Mouse (Mus musculus) R1 (cell line): ENCODE data around the gene Arrdc2.

Experiments used
- DNase-seq: peaks from one replicate; pipeline ENCODE4 v3.0.0-alpha.2; 2018; ENCODE audit warnings: low read depth, low spot score

Gene Arrdc2

DNA sequence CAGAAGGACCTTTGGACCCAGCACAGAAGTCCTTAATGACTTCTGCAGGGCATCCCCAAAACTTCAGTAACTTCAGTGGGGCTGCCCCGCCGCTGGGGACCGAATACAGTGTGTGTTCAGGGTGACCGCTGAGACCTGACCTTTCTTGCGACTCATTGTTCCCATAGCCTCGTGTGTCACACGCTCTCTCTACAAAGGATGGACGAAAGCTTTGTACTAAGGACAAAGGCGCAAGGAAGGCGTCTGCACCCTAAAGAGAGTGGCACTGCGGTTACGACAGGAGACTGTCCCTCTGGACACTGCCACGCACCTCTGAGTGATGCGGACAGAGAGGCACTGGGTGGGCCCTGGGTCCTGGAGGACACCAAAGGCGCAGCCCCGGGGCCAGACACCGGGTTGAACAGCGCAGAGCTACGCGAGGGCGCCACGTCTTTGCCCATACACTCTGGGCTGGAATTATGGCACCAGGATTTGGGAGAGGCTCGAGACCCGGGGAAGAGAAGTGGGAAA lies 25.2 kb upstream of the Arrdc2 start:
- no peak for DNase-seq

DNA sequence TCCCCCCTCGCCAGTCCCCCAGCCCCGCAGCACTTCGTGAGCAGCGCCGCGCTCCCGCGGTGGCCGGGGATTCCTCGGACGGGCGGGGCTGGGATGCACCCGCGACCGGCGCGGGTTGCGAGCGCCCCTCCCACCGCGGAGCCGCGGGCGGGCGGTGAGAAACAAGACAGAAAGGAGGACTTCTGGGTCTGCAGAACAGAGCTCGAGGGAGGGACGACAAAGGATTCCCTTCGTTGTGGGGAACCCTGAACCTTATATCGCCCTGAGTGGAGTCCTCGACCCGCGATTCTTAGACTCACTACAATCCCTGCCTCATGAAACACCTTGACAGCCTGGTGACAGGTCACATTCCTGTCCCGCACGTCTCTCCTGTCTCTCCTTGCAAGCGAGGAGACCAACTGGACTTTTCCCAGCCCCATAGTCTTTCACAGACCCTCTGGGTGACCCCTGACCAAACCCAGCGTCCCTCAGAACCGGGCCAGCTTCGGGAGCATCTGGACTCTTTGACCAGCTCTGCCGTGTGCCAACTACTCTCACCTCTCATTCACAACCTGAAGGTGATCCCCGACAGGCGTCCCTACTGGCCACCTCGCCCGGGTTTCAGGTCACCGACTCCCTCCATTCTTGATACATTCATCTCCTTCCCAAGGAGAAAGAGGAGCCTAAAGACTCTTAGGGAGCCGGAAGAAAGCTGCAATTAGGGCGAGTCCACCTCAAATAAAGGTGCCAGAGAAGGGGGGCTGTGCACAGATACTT lies 24.6 kb upstream of the Arrdc2 start:
- no peak for DNase-seq

DNA sequence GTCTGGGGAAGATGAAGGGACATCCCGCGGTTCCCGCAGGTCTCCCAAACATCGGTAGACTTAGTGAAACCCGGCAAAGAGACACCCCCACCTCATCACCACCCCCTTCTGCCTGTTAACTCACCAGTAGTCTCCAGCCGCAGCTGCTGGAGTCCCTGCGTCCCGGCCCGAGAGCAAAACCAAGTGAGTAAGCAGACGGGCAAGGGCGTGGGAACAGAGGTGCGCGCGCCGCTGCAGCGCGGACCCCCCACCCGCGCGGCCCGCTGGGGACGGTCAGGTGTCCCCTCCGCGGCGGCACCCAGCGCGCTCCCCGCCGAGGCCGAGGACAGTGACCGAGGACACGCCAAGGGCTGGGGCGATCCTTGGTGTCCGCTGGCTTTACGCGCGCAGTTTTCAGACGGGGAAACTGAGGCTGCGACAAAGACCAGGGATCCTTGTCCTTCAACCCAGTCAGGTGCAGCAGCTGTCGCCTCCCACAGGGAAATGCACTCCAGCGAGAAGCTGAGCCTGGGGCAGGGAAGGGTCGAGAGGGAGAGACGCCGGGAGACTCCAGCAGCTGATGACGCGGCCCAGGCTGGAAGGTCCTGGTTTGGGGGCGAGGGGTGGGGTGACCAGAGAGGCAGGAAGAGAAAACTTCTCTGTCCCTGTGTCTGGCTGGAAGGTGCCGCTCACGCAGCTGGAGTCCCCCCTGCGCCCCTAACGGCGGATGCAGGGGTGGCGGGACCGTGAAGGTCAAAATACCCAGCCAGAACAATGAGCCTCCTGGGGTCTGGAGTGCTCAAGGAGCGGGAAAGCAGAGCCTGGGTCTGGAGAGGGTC lies 23.5 kb upstream of the Arrdc2 start, which contains the start of gene Kcnn1:
TSS of gene Kcnn1 (minus strand) at position 435 of the 818 bp plus-strand sequence.
- peak; percentile 53 for DNase-seq

DNA sequence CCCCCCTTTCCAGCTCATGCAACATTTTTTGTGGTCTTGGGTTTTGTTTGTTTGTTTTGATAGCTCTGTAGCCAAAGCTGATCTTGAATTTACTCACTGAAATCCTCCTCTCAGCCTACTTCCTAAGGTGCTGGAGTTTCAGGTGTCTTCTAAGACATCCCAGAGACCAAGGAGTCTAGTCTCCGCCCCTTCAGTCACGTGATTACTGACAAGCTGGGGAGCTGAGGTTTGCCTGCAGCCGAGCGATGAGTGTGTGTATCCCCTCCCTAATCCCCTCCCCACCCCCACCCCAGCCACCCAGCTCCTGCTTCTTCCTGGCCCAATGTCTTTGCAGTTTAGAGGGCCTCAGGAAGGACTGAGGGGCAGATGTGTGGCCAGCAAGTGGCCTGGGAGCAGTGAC lies 18.0 kb upstream of the Arrdc2 start:
- peak; percentile 63 for DNase-seq

DNA sequence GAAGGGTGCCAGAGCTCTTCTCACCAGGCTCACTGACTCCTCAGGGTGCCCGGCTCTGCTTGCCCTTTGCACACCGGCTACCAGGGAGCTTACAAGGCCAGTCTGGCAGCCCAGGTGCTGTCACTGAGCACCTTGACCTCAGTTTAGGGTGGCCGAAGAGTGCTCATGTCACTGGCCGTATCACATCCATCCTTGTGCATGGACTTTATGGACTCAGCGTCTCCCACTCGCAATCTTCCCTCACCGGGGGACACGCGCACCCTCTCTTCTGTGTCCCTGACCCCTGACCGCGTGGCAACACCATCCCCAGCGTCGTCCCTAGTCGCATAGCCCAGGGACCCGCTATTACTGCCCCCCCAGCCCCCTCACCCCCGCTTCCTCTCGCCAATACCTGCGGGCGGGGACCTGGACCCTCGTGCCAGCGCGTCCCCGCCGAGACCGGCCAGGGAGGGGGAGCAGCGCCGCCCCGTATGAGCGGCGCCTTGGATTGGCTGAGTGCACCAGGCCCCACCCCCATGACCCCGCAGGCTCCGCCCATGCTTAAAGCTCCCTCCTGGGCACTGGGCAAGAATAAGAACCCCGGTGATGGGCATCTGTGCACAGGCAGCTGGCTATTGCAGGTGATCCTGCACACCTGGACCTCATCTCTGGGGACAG lies 17.1 kb upstream of the Arrdc2 start:
- peak; percentile 66 for DNase-seq

DNA sequence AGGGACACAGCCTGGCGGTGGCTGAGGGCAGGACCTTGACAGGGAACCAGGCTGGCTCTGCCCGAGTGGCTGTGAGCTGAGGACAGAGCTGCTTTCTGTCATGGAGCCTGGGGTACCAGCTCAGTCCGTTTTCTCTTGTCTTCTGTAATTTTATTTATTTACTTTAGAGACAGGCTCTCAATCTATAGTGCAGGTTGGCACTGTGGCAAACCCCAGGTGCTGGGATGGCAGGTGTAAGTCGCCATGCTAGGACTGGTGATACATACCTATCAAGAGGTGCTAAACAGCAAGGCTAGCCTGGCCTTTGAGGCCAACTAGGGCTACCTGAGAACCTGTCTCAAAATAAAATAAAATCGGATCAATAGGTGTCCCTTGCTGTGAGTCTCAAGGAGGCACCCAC lies 16.5 kb upstream of the Arrdc2 start:
- DNase-seq, result no peak

DNA sequence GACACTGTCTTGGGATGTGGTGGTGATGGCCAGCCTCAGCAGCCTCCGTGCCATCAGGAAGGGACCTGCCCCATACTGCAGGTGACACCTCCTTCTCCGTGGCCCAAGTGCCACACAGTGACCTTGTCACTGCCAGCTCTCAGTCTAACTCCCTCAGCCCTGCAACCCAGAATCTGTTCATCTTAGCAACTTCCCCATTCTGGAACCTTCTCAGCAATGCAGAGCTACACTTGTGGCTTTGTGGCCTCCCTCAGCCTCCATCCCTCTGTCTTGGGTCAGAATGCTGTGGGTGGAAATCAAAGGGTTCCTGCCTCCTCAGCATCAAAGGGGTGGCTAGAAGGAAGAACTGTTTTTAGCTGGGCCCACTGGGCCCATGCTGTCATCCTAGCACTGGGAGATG lies 14.3 kb upstream of the Arrdc2 start:
- DNase-seq, result no peak

DNA sequence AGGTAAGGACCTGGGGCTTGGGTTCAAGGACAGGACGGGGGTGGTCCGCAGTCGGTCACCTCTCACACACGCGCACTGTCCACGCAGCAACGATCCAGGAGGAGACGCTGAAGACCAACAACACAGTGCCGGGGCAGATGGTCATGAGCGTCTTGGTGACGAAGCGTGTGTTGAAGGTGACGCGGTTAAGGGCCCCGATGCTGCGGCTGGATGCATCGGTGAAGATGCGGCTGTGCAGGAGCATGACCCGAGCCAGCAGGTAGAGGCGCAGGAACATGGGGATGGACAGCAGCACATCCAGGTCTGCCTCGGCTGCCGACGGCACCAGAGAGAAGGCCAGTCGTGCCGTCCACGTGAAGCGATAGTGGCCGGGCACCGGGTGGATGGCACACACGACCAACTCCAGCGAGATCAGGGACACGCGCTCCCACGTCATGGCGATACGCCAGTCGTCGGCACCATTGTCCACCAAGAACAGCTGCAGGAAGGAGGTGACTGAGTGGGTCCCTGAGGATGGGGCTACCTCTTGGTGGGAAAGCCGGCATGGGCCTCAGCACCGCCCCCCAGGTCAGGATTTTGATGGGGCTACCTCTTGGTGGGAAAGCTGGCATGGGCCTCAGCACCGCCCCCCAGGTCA lies 13.2 kb upstream of the Arrdc2 start:
- no peak for DNase-seq

DNA sequence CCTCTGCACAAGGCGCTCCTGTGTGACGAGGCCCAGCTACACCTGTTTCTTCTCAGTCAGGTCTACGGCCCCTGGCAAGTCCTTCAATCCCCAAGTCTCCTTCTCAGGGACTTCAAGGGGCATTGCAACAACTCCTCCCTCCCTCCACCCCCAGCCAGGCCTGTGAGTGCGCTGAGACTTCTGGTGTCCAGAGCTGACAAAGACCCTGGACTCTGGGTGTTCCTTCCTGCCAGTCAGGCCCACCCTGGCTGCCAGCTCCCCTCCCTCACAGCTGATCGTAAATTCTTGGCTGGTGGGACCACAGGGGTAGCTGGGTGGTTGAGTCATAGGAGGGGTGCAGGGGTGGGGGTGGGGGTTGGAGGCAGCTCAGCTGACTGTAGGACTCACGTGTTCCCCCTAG lies 12.3 kb upstream of the Arrdc2 start:
- DNase-seq, result no peak

DNA sequence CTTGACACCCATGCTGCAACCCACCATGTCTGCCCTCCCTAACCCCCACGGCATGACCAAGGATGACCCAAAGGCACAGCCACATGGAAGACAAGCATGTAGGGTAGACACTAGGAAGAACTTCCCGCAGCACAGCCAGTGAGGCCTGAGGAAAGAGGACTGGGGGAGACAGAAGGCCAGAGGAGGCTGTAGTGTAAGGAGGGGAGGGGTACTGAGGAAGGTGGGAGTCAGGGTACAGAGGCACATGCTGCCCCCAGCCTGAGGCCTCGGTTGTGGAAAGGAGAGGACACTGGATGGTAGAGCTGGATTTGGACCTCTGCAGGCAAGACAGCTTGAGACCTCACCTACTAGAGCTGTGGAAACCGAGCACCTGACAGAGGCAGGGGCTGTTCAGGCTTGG lies 11.4 kb upstream of the Arrdc2 start:
- no peak for DNase-seq

DNA sequence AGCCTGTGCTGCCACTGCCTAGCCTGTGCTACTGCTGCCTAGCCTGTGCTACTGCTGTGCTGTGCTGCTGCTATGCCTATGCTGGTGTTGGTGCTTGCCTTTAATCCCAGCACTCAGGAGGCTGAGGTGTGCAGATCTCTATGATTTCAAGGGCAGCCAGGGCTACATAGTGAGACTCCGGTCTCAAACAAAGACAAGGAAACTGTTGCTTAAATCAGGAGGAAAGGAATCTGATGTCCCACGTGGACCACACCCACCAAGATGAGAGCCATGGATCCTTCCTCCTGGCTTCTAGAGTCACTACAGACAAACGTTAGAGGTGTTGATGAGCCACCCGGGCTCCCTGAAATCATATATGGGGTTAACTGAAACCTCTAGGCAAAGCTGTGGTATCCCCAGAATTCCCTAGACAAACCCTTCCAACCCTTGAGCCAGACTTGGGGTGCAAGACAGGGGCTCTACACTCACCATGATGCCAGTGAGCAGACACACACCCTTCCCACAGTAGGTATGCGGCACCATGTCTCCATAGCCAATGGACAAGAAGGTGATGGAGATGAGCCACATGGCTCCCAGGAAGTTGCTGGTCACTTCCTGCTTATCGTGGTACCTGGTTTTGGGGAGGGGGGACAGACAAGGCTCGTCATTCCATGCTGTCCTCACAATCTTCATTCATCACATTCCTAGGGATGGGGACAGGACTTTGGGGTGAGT lies 10.8 kb upstream of the Arrdc2 start:
- no peak for DNase-seq

DNA sequence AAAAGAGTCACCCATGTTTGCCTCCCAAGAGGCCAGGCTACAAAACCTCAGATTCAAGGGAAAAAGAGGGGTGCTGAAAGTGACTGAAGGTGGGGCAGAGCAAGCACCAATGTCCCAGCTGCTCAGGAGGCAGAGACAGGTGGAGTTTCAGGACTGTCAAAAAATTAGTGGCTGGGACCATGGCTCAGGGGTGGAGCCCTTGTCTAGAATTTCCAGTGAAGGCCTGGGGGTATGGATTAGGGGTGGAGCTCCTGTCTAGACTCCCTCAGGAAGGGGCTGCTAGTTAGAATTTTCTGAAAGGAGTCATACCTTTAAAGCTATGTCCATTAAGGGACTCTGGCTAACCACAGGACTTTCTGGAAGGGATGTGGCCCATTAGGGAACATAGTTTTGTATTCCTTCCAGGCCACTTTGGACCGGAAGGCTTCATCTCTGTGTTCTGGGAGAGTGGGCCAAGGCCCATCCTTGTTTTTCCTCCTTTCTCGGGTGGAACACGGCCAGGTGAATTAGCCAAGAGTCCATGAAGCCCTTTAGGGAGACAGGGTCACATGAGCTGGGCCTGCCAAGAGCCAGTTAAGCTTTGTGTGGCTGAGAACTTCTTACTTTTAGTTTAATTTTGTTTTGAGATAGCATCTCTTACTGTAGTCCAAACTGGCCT lies 9.9 kb upstream of the Arrdc2 start:
- DNase-seq, result no peak

DNA sequence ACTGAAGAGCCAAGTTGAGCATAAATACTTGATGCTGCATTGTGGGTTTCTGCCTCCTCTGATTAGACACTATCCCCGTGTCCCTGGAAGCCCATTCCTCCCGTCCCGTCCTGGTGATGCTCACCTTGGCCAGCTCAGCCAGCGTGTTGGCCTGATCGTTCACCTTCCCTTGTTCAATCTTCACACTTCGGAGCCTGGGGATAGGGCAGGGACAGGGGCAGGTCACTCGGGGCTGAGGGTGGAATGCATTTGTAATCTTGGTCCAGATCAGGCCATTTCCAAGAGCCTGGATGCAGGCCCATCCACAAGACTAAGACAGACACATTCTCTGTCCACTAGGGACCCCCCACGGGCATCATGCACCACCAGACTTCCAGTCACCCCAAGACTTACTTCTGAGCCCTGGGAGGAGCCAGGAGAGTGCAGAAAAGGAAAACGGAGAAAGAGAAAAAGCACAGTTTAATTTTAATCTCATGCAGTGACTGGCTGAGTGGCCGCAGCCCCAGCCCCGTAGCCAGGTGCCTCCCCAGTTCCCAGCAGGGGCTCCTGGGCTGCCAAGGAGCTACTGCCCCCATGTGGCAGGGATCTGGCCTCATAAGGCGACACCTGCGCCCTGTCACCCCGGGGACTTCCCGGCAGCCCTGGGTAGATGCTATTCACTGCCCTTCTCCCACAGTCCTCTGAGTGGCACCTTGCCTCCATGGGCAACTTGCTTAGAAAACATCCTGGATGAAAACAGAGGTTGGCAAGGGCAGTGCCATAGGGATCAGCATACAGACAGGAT lies 7.0 kb upstream of the Arrdc2 start:
- DNase-seq, result no peak

DNA sequence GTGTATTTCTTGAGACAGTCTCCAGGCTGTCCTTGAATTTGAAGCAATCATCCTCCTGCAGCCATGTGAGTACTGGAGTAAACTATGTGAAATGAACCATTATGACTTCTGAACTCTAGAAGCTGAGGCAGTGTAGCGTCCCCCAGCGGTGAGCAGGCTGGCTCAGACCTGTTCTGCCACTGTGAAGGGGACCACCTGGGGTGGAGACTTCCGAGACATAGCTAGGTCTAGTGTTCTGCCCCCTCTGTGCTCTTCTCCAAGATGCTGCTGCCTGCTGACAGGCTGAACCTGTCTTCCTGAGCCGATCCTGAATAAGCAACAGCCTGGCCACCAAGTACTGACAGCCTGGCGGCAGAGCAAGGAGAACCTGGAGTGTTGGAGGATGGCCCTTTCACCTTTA lies 5.6 kb upstream of the Arrdc2 start:
- DNase-seq, result peak; percentile 83

DNA sequence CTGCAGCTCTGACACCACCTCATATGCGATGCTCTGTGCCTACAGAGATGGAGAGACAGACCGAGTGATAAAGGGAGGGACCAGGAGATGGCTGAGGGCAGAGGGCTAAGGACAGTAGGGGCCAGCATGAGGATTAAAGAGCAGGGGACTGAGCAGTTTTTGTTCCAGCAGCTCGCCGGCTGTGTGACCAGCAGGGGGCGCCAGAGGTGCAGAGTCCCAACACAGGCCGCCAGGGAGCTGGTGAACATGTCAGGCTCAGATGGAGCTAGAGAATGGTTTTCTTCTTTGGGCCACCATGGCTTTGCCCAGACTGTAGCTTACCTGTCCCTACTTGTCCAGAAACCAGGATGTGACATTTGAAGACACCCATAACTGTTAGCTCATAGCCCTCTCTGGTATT lies 5.0 kb upstream of the Arrdc2 start:
- DNase-seq, result peak; percentile 86

DNA sequence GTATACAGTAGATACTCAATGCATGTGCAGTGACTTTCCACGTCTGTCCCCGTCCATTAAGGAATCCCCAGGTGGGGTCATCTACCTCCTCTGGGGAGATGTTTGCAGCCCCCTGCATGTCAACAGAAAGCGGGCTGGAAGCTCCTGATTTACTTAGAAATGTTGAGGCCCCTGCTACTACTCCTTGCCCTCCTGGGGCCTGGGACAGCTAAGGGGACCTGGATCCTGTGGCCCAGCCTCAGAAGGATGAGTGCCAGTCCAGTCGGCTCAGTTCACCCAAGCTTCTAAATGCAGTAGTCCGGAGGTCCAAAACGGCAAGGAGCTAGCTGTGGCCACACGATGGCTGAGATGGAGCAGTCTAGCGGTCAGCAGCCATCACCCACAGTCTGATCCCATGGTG lies 4.4 kb upstream of the Arrdc2 start:
- no peak for DNase-seq

DNA sequence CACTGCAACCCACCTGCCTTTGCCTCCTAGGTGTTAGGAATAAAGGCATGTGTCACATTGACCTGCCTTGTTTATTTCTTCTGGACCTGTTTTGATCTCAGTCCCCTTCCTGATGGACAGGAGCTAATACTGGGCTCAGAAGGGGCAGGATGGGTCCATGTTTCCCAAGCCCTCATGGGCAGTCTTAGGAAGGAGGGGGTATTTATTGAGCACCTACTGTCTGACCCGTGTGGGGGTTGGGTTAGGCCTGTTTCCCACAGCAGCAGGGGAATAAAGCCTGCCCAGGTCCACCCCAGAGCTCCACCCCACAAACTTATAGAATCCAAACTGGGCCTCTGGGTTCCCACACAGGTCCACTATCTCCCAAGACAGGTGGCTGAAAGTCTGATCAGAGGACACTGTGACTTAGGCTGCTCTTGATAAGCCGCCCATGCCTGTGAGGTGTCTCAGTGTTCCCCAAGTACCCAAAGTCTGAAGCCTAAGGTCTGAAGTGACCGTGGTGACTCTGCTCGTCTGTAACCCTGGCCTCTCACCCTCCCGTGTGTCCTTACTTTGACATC lies 3.8 kb upstream of the Arrdc2 start:
- DNase-seq, result no peak

DNA sequence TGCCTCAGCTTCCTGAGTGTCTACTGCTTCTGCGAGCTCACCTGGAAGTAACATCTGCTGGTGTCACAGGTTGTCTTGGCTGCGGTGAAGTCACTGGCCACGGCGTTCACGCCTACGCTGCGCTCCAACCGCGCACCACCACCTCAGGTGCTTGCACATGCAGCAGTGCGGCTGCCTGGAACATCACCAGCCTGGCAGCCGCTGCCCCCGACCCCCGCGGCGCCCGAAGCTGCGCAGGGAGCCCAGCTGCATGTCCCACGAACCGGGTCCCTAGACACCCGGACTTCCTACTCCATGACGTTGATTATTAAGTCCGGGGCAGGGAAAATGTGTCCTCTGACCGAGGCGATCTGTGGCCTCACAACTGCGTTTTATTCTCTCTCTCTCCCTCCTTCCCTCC lies 3.0 kb upstream of the Arrdc2 start:
- DNase-seq, result no peak
